Mouse (Mus musculus) CD4-positive helper T cell, adult 2 months (primary cell): ENCODE data around the gene Ercc2.

Experiments
- DNase-seq: peaks from one replicate; pipeline ENCODE4 v3.0.0-alpha.2; 2012; ENCODE audit warnings: low read depth, missing footprints, low spot score

Gene Ercc2

DNA sequence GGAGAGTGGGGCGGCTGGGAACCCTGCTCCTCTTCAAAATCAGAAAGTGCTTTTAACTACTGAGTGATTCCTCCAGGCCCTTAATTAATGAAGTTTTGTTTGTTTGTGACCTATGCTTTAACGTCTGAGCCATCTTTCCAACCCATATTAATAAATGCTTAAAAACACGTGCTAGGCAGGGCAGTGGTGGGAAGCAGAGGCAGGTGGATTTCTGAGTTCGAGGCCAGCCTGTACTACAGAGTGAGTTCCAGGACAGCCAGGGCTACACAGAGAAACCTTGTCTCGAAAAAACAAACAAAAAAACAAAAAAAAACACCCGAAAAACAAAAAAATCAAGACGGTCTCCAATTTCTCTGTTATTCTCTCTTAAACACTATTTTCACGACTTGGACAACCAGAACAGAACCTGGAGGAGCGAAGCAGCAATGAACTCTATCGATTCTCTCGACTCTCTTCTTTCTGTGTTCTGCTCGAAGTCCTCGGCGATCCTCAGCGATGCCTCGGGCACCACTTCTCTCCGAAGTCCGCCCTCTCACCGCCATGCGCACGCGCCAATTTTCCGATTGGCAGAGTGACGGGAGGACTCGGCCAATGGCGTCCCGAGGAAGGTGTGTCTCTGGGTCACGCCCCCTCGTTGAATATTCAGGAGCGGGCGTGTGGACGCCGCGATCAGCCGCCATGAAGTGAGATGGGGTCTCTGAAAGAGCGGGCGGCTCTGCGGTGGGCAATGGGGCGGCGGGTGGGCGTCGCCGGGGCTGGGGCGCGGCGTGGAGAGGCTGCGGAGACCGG lies at the start of gene Ercc2:
Gene Ercc2 (plus strand): TSS at position 634 of the 789 bp plus-strand sequence.
- DNase-seq, result peak; percentile 99

DNA sequence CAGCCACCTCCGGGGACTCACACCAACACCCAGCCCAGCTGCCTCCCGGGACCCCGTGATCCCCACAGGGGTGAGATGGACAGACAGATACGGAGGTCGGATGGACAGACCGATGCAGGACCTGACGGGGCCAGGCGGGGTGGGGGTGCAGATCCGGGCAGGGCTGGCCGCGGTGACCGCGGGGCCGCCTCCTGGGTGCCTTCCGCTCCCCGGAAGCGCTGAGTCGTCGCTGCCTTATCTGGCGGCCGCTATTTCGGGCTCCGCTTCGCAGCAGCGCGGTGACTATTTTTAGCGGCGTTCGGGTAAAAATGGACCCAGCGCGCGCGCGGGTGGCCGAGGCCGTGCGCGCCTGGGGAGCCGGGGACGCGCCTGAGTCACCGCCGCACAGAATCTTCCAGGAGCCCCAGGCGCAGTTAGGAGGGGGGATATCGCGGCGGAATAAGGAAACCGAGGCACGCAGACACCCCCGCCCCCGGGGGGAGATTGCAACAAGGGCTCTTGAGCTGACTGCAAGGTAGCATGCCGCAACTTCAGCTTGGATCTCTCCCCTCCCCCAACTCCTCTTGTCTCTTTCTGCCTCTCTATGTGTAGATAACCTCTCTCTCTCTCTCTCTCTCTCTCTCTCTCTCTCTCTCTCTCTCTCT lies 49.0 kb upstream of the Ercc2 start:
- peak; percentile 87 for DNase-seq

DNA sequence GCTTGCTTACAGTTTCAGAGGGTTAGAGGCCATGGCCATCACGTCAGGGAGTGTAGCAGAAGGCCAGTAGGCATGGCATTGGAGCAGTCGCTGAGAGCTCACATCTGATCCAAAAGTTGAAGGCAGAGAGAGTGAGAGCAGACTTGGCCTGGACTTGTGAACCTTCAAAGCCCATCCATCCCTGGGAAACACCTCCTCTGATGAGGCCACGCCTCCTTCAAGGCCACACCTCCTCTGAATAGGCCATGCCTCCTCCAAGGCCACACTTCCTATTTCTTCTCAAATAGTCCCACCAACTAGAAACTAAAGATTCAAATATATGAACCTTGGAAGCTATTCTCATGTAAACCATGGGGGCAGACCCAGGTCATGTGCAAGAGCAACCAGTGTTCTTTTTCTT lies 46.2 kb upstream of the Ercc2 start:
- no peak for DNase-seq

DNA sequence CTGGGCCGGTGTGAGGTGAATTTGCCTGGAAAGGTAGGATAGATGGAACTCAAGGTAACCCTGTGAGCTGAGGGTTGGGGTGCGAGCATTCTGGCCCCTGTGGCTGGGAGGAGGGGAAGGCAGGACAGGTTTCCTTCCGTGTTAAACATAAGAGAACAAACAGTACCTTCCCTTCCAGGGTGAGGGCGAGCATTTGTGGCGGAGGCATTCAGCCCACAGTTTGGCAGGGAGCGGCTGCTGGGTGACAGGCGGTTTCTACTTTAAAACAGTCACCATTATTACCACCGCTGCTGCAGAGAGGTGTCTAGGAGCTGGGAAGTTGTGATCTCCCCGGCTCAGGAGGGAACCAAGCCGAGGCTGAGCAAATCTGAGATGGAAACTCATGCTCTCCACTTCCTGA lies 44.7 kb upstream of the Ercc2 start:
- DNase-seq, result no peak

DNA sequence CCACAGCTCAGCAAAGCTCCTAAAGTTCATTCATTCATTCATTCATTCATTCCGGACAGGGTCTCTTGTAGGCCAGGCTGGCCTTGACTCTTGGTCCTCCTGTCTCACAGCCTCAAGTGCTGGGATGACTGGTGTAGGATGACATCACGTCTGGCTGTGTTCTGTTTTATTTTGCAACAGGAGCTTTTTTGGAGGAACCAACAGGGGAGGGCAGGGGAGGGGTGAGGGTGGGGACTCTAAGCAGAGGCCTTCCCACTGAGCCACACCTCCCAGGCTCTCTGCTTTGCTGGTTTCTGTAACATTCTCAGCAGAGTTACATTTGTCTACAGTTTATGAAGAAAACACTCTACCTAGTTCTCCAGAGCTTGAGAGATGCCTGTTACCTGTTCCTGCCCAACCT lies 43.8 kb upstream of the Ercc2 start:
- no peak for DNase-seq

DNA sequence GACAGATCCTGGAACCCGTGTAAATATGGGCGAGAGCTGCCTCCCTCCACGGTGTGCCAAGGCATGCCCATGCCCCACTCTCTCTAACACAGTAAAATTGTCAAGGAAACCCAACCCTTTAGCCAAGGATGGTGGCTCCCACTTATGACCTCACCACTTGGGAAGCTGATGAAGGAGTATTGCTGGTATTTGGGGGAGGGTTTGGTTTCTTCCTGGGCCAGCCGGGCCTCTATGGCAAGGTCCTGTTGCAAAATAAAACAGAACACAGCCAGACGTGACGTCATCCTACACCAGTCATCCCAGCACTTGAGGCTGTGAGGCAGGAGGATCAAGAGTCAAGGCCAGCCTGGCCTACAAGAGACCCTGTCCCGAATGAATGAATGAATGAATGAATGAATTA lies 43.2 kb upstream of the Ercc2 start:
- no peak for DNase-seq

DNA sequence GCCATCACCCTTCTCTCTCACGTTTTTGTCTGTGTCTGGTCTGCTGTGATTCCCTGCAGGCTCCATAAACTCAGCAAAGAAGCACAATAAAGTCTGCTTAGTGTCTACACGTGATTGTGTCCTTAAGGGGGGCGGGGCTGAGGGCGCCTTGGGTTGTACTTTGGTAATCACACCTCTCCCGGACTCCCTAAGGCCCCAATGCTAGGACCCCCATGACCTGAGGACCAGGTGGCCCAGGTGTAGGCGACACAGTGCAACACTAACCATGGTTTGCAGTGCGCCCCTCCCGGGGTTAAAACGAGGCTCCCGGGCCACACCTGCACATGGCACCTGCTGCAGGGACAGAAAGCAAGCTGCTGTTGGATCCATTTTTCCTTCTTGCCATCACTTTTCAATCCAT lies 40.6 kb upstream of the Ercc2 start:
- no peak for DNase-seq

DNA sequence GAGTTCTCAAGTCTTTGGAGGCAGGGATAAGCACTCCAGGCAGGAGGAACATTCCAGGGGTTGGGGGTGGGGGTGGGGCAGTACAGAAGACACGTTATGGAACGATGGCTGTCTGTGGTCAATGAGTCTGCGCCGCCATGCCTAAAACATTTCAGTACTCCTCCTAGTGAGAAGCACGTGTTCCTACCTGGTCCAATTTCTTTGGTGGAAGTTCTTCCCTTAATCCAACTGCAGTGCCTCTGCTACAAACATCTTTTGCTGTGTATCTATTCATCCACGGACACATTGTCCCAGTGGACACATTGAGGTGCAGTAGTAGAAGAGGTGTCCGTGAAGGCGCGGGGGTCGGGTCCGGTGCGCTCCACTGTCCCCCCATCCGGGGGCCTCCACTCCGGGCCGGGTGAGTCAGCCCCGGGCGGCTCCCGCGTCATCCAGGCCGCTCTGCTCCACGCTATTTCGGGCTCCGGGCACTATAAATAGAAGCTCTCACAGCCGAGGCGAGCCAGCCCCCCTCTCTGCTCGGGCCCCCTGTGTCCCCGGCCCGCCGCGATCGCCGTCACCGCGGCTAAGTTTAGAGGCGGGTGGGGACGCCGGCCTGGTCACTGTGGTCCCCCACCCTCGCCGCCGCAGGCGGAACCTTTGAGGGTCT lies 39.9 kb upstream of the Ercc2 start:
- no peak for DNase-seq

DNA sequence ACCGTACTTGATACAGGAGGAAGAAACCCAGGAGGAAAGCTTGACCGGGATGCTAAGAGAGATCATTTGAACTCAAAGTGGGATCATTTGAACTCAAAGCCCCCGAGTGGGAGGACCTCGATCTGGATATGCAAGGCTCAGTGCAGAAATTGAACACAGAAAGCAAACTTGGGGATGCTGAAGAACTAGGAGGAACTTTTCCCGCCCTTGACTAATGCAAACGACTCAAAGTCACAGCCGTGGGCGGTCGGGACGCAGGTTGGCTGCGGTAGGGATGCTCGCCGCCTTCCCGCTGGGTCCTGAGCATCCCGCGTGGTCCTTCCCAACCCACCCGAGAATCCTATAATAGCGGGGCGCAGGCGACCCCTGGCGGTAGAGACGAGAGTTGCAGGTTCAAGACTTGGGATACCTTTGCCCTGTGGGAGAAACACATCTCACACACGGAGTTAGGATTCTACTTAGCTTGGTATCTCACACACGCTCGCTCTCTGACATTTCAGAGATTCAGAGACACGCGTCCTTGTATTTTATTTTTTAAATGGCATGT lies 39.3 kb upstream of the Ercc2 start:
- DNase-seq, result peak; percentile 77

DNA sequence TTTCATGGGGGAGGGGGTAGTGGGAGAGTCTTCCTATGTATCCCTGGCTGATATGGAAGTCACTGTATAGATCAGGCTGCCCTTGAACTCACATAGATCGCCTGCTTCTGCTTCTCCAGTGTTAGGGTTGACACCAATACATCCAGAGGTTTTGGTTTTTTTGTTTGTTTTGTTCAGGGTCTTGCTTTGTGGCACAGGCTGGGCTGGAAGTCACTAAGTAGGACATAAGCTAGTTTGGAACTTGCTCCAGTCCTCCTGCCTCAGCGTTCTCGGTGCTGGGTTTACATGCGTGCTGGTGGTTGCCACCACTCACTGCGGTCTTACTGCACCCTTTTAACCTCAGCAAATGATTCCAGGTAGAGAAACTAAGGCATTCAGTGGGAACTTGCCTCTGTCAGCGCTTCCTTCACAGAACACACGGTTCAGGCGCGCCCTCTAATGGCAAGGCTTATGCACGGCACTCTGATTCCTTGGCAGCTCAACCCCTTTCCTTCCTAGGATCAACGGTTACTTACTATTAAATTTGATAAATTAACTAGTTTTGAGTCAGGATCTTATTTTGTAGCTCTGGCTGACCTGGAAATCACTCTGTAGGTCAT lies 38.5 kb upstream of the Ercc2 start:
- peak; percentile 81 for DNase-seq

DNA sequence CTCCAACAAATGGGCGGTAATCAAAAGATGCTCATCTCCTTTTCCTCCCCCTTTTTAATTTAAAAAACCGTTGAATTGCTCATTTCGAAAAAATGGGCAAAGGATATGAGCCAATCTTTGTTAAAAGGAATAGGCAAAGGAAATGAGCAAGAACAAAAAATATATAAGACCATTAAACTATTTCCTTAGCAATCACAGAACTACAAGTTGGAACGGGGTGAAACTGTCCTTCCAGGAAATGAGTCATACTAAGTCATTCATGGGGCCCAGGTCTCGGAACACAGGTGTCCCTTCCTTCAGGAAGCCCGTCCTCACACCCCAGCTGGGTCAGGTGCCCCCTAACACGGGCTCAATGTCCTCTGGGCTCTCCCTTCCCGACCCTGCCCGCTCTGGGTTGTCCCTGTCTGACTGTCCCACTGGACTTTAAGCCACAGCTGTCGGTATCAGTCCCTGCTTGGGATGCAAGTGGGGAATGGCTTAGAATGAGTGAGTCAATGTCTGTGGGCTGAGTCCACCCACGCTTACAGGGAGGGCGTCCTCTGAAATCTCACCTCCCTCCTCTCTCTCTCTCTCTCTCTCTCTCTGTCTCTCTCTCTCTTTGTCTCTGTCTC lies 37.5 kb upstream of the Ercc2 start, which contains the start of gene Ercc1:
Gene Ercc1 (plus strand): TSS at position 542 of the 611 bp plus-strand sequence.
- DNase-seq, result no peak

DNA sequence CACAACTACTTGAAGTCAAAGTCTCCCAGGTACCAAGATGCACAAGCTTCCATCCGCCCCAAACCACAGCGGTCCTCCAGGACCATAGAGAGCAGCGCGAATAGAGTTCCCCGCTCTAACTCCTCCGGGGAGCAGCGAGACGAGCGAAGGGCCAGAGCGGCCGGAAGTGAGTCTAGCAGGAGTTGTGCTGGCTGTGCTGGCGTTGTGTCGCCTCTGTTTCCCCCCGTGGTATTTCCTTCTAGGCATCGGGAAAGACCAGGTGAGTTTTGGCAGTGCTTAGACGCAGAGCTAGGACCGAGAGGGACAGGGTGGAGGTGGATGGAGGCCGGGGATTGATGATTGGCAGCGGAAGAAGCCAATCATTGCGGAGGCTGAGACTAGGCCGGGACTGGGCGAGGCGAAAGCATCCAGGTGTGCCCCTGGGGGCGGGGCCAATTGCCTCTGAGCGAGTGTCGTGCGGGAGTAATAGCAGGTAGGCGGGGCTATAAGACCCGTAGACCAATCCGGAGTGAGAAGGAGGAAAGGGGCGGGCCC lies 36.8 kb upstream of the Ercc2 start:
- peak; percentile 99 for DNase-seq

DNA sequence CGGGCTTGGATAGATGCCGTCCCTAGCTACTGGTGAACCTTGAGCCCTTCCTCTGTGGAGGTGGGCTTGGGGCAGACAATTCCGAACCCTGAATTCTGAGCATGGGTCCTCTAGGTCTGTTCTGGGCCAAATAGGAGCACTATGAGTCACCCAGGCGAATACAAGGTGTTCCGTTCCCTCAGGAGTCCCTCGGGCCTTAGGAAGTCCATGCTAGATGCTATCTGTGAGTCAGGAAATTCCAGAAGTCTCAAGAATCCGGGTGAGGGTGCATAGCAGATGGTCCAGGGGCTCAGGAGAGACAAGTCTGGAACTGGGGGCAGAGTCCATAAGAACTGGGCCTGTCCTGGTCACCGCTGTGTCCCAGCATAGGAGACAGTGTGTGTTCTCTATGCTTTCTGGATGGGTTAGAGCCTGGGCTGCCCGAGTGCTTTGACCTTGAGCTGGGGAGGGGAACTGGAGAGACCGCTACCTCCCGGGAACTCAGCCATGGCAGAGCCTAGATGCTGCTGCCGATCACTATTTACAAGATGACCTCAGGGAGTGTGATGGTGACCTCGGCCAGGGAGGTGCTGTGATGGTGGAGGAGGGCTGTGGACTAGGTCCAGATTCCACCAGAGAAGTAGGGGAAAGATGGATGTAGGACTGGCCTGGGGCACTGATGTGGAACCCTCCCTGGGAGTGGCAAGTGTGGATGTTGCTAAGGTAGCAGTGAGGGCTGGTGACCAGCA lies 32.5 kb upstream of the Ercc2 start:
- no peak for DNase-seq

DNA sequence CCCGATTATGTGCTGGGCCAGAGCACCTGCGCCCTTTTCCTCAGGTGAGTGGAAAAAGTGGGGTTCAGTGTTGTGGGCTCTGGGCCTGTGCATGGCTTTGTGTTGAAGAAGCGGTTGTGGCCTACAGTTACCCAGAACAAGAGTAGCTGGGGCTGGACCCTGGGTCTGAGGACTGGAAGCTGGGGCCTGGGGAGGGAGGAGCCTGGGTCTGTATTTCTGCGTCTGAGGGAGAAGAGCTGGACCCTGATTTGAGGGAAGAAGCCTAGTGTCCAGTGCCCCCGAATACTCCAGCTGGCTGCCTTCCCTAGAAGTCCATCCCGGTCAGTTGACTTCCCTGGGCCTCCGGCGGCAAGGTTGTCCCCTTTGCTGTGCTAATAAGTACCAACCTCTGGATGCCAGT lies 31.6 kb upstream of the Ercc2 start:
- no peak for DNase-seq

DNA sequence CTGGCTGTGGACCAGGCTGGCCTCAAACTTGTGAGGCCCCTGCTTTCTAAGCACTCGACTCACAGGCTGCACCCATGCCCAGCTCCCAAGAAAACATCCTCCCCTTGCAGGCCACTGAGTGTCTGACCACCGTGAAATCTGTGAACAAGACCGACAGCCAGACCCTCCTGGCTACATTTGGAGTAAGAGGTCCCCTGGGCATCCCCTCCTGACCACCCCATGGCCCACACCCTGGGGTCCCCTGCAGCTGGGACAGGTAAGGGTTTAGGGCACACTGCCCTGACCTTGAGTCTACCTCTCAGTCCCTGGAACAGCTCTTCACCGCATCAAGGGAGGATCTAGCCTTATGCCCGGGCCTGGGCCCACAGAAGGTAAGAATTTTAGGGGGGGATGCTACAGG lies 26.8 kb upstream of the Ercc2 start:
- DNase-seq, result no peak

DNA sequence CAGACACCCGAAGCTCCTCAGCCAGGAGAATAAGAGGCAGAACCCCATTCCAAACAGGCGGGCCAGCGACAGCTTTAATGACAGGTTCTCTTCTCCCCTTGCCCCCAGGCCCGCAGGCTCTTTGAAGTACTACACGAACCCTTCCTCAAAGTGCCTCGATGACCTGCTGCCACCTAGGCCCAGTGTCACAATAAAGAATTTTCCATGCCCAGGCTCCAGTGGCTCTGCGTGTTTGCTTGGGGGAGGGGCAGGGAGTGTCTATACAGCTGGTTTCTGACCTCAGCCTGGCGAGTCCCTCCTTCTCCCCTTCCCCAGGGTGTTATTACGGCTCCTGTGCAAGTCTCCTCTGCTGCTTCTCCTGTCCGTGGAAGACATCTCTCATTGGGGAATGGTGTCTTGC lies 25.5 kb upstream of the Ercc2 start:
- DNase-seq, result no peak

DNA sequence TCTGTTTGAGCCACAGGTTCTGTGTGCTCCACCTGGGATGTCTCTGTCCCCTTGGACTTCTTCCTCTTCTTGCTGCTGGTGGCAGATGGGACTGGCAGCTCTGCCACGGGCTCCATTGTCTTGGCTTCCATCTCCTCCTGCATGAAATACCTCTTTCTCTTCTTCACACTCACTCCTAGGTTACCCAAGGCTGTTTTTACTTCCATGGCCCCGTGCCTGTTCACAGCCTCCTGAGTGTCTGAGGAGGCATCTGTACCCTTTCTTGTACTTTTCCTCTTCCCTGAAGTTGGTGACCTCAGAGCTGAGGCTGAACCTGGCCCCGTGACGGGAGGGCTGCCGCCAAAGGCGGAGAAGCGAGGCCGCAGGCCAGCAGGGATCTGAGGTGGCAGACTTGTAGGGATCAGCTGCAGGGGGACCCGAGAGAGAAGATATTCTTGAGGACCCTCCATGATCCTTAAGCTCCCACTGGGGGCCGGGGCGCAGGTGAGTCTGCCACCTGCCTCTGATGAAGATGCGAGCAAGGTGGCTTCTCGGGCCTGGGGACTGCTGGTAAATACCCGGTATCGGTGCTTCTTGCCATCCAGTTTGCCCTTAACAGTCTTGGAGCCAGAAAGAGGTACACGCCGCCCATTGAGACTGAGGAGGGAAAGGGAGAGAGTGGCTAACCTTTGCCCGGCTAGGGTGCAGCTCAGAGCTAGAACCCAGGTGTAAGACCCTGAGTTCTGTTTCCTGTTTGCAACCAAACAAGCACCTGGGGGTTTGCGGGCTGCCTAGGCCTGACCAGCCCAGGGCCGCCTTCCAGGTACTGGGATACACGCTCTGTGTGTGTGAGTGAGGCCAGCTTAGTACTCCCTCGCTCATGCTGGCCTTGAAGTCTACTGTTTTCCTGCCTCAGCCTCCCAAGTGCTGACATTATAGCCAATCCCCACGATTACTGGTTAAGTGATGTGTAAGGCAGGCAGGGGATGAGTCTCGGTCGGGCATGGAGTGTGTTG lies 24.1 kb upstream of the Ercc2 start:
- no peak for DNase-seq

DNA sequence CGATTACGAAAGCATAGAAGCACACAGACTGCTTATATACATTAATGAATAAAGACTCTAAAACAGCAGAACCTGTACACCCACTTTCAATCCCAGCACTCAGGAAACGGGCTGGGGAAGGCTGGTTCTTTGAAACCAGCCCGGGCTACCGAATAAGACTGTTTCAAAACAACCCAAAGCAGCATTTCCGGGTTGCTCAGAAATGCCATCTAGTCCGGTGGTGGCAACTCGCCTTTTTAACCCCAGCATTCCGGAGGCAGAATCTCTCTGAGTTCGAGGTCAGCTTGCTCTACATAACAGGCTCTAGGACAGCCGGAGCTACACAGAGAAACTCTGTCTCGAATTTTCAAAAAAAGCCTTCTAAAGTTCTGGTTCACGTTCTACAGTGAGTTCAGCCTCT lies 23.2 kb upstream of the Ercc2 start:
- DNase-seq, result peak; percentile 23

DNA sequence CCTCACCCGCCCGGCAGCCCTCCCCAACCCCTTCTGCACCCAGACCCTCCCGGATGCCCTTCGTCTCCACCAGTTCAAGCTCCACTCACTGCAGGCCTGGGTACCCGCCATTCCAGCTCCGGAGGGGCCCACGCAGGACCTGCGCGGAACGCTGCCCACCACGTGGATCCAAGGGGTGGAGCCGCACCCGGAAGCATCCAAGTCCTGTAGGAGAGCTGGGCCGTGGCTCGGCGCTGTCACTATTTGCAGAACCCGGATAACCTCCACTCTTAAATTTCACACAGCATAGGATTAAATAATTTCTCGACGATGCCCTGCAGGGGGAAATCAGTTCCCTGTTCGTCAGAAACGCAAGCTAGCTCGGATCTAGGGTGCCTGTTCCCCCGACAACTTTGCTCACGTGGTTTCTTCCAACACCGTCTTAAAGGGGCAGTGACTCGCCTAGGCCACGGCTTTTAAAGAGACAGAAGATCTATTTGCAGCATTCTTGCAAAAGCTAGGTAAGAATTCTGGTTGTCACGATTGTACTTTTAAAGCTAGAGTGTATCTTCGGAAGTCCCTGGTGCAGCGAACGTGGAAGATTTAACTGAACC lies 22.4 kb upstream of the Ercc2 start, which contains the start of the genes Cd3eap and Ppp1r13l:
Gene Cd3eap (minus strand): TSS at position 185 of the 593 bp plus-strand sequence.
Gene Ppp1r13l (plus strand): TSS at position 451 of the 593 bp plus-strand sequence.
- DNase-seq, result peak; percentile 90
